Mouse (Mus musculus): ENCODE measurements around the gene Hoxb3.

DNA sequence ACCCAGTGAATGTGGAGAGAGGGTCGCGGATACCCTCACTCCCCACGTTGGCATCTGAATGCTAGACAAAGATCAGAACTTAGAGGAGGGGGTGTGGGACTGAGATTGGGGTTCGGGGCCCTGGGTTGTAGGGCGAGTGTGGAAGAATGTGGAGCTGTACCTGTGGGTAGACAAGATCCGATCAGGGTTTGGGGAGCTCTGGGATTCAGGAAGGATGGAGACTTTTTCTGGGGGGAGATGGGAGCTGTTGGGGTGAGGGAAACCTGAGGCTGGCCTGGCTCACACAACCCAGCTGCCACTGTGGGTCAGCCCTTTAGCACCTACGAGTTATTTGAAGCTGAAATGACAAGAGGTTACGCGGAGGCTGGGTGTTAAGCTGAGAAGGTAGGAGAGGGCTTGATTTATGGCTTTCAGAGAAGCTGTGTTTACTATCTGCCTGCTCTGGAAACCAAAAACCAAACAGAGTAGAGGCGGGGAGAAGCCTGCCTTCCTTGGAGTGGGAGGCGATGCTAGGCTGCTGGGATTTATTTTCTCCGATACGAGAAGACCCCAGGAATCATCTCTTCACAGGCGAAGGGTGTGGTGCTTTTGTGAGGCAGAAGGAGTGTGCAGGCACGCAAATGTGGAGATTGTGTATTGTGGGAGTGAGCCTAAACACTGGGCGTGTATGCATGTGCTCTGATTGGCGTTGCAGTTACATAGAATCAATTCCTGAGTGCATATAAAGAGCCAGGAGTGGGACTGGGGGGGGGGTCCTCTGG lies 10.3 kb downstream of the Hoxb3 start:
- no peak for TF ChIP-seq ZNF384 (IDR thresholded peaks at IDR 0.05; ENCODE audit: low read depth, low read length)
- TF ChIP-seq SIN3A (IDR thresholded peaks at IDR 0.05; ENCODE audit: low read length): no peak
- TF ChIP-seq TCF12 (IDR thresholded peaks at IDR 0.05; ENCODE audit: low read depth, low read length): no peak
- TF ChIP-seq MAZ (IDR thresholded peaks at IDR 0.05; ENCODE audit: low read depth, low read length): no peak
- TF ChIP-seq MAX (IDR thresholded peaks at IDR 0.05; ENCODE audit: low read length): no peak
- TF ChIP-seq CTCF (IDR thresholded peaks at IDR 0.05 in 2 of 3, conservative IDR thresholded peaks at IDR 0.05 in 1 of 3; ENCODE audit: control insufficient read depth in 1 of 3, insufficient read depth in 1 of 3, low read depth in 2 of 3, low read length in 3 of 3, poor library complexity in 1 of 3, severe bottlenecking in 1 of 3): no peak
- TF ChIP-seq POLR2AphosphoS2 (IDR thresholded peaks at IDR 0.05; ENCODE audit: low read length): no peak
- TF ChIP-seq SMC3 (IDR thresholded peaks at IDR 0.05; ENCODE audit: low read depth, low read length): no peak
- no peak for TF ChIP-seq ZC3H11A (IDR thresholded peaks at IDR 0.05; ENCODE audit: low read depth, low read length)
